31 mouse cellular contexts compared by ENCODE assay signal in genomic region chr2:73188488-73188887, GRCm38 (mm10). TPM values are rescaled to one million over a fixed set of nuclear protein-coding genes. Genes with fewer than 3 reads are reported as not detected.
DNase-seq lines count a peak whose midpoint lies in the region; TF ChIP-seq lines count a peak whose summit lies in the region.
"Had no signal": no experiment of that assay in that cellular context is flagged by ENCODE, and none has a peak within 500 bp of the region (broad histone marks: within the 10 kb centered on the region; RNA-seq: fewer than 3 reads in every experiment).

No protein-coding gene starts in this region.

- WGBS in heart, adult 2 months = 75% methylated on average over 2 of the region's 2 CpGs

- H3K4me1 ChIP-seq in heart, adult 2 months (ENCODE audit: control insufficient read depth, insufficient read depth, low read length) = no peaks in the 10 kb centered on the region
- H3K4me1 ChIP-seq in embryonic fibroblast, embryonic 13.5 days (ENCODE audit: control insufficient read depth, insufficient read depth, low read length) = no peaks in the 10 kb centered on the region
- H3K4me1 ChIP-seq: forebrain, embryonic 15.5 days; hindbrain, embryonic 12.5 days; intestine, embryonic 15.5 days; midbrain, embryonic 12.5 days; neural tube, embryonic 13.5 days had no signal

- H3K9ac ChIP-seq in heart, adult 2 months (ENCODE audit: low read depth, low read length) = no peak overlapping the region
- H3K9ac ChIP-seq: forebrain, embryonic 15.5 days; hindbrain, embryonic 12.5 days; intestine, embryonic 15.5 days; liver, embryonic 14.5 days; lung, embryonic 14.5 days; midbrain, embryonic 12.5 days; neural tube, embryonic 13.5 days had no signal

- DNase-seq in gastrocnemius, adult 2 months = peak; percentile 25
- DNase-seq in gastrocnemius, postnatal 4 days (ENCODE audit: low spot score in 2 of 2) = no peak
- peak; percentile 10 to 31 for DNase-seq in heart, postnatal 10 days
- no peak for DNase-seq in heart, adult 2 months
- peak; percentile 38 for DNase-seq in MN1 (ENCODE audit: low spot score)
- DNase-seq in left cerebral cortex, postnatal 25 days (ENCODE audit: low spot score in 2 of 2) = no peak
- DNase-seq in cerebellum, adult 11 months = no peak
- DNase-seq: adrenal gland, postnatal 25 days; cerebellum, adult 2 months; cerebellum, postnatal 14 days; gastrocnemius, postnatal 14 days; kidney, adult 2 months; kidney, postnatal 36 days; left cerebral cortex, postnatal 4 days; liver; lung, embryonic 14.5 days; lung, postnatal 36 days; right cerebral cortex, postnatal 4 days; thymus, adult 2 months; thymus, postnatal 4 days had no signal

- H3K36me3 ChIP-seq in heart, adult 2 months (ENCODE audit: control insufficient read depth, insufficient read depth, low read length) = no peaks in the 10 kb centered on the region
- H3K36me3 ChIP-seq: forebrain, embryonic 15.5 days; intestine, embryonic 15.5 days; midbrain, embryonic 12.5 days; neural tube, embryonic 13.5 days had no signal

- TF ChIP-seq POLR2A in heart, adult 2 months (IDR thresholded peaks at IDR 0.05; ENCODE audit: insufficient read depth, low read depth, low read length) = no peak
- TF ChIP-seq POLR2A in embryonic fibroblast, embryonic 13.5 days (IDR thresholded peaks at IDR 0.05; ENCODE audit: low read depth, low read length) = no peak

- H3K27ac ChIP-seq in gastrocnemius, adult 2 months = no peak overlapping the region
- no peak overlapping the region for H3K27ac ChIP-seq in heart, adult 2 months
- H3K27ac ChIP-seq in embryonic fibroblast, embryonic 13.5 days (ENCODE audit: insufficient read depth, low read length) = 0 out of 2 replicates have a peak overlapping the region, but pooled peaks have one; percentile 17
- H3K27ac ChIP-seq: forebrain, embryonic 15.5 days; hindbrain, embryonic 12.5 days; hindbrain, postnatal 0 days; intestine, embryonic 15.5 days; layer of hippocampus, adult 2 months; left cerebral cortex, adult 2 months; liver, embryonic 14.5 days; midbrain, embryonic 12.5 days; neural tube, embryonic 13.5 days had no signal

- TF ChIP-seq EP300 in heart, adult 2 months (IDR thresholded peaks at IDR 0.05; ENCODE audit: insufficient read depth, low read depth, low read length) = no peak

- H3K79me2 ChIP-seq in heart, adult 2 months (replicated peaks; ENCODE audit: control insufficient read depth, insufficient read depth, low read length) = no peaks in the 10 kb centered on the region

- no peak for TF ChIP-seq CTCF in gastrocnemius, adult 2 months (IDR thresholded peaks at IDR 0.05)
- TF ChIP-seq CTCF in heart, adult 2 months (IDR thresholded peaks at IDR 0.05) = no peak
- no peak for TF ChIP-seq CTCF in embryonic fibroblast, embryonic 13.5 days (IDR thresholded peaks at IDR 0.05; ENCODE audit: borderline replicate concordance, insufficient read depth, low read length)

- intact Hi-C loops in gastrocnemius, adult 2 months (cut with DNase I) = no loop called here
- intact Hi-C loops in heart, postnatal 10 days (cut with DNase I) = no loop called here
- intact Hi-C loops in heart, adult 2 months (cut with DNase I) = no loop called here
- intact Hi-C loops in left cerebral cortex, postnatal 25 days (cut with DNase I) = no loop called here

- H3K27me3 ChIP-seq in heart, adult 2 months (ENCODE audit: control insufficient read depth, insufficient read depth, low read length) = no peaks in the 10 kb centered on the region
- H3K27me3 ChIP-seq: forebrain, embryonic 15.5 days; hindbrain, embryonic 12.5 days; intestine, embryonic 15.5 days; megakaryocyte, embryonic 14.5 days; midbrain, embryonic 12.5 days; neural tube, embryonic 13.5 days had no signal

- H3K4me3 ChIP-seq in gastrocnemius, adult 2 months = no peak overlapping the region
- no peak overlapping the region for H3K4me3 ChIP-seq in heart, adult 2 months
- no peak overlapping the region for H3K4me3 ChIP-seq in embryonic fibroblast, embryonic 13.5 days (ENCODE audit: insufficient read depth, low read length)
- H3K4me3 ChIP-seq: forebrain, embryonic 15.5 days; hindbrain, embryonic 12.5 days; intestine, embryonic 15.5 days; layer of hippocampus, adult 2 months; left cerebral cortex, adult 2 months; megakaryocyte, embryonic 14.5 days; midbrain, embryonic 12.5 days; neural tube, embryonic 13.5 days had no signal

RNA-seq across cellular contexts. Expression of gene Ola1, which starts 30.2 kb away (rescaled TPM):
- 10 to 100 TPM; 49.3 to 58.1 TPM for total RNA-seq in gastrocnemius, adult 2 months (2021)
- 100 to 1,000 TPM in 1 of 2 experiments, 10 to 100 TPM in 1; 95.9 to 103 TPM for total RNA-seq in gastrocnemius, postnatal 4 days (2021)
- total RNA-seq in heart, postnatal 10 days (2021) = 10 to 100 TPM; 53.9 to 59.5 TPM
- total RNA-seq in heart, adult 2 months (2021) = 10 to 100 TPM; 37.8 to 39.0 TPM
- polyA plus RNA-seq in heart, adult 2 months (2012; rRNA removed) = 6.9 and 15.9 TPM in 2 replicates
- 104 and 112 TPM in 2 replicates for polyA plus RNA-seq in embryonic fibroblast, embryonic 13.5 days (2011; ENCODE audit: insufficient read length, low read depth, missing spikeins)
- total RNA-seq in left cerebral cortex, postnatal 25 days (2021) = 100 to 1,000 TPM in 1 of 2 experiments, 10 to 100 TPM in 1; 97.8 to 103 TPM

Comparison
In these comparisons a context has a peak if more than half of its experiments do, and no peak if none do; other contexts are left out.
1. DNase-seq: peak in gastrocnemius, adult 2 months (single experiment), heart, postnatal 10 days (2 of 2) and MN1 (single experiment); none in gastrocnemius, postnatal 4 days (0 of 2), heart, adult 2 months (0 of 2), left cerebral cortex, postnatal 25 days (0 of 2) and cerebellum, adult 11 months (single experiment).